Mouse (Mus musculus) thymus, adult 2 months (tissue): ENCODE results near the gene Zc3h12c.

Experiments
- CTCF ChIP-seq: fragments of 200-500 bp; IDR thresholded peaks from 2 replicates; pipeline ENCODE4 v1.5.1; 2012; ENCODE audit warnings: mild to moderate bottlenecking, control low read depth, low read length, moderate library complexity, borderline replicate concordance; ENCODE audit not compliant: control insufficient read depth, poor library complexity, insufficient read depth; ENCODE audit errors: extremely low read depth
- POLR2A ChIP-seq: fragments of 200-500 bp; IDR thresholded peaks from 2 replicates; pipeline ENCODE4 v1.6.1; 2012; ENCODE audit warnings: mild to moderate bottlenecking, low read length, control low read depth, moderate library complexity; ENCODE audit not compliant: control insufficient read depth, poor library complexity, insufficient read depth; ENCODE audit errors: extremely low read depth

DNA sequence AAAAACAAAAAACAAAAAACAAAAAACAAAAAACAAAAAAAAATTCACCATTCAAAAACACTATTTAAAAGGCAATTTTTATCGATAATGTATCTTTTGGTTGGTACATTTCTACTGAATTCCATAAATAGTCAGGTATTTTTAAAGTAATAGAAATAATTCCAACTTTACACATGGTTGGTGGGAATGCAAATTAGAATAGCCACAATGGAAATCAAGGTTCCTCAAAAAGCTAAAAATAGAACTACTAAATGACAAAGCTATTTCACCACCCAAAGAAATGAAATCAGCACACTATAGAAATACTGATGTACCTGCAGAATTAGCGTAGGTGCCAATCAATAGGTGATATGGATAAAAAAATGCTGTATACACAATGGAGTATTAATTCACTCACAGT lies 5.6 kb upstream of the Zc3h12c start:
- TF ChIP-seq CTCF, result no peak
- TF ChIP-seq POLR2A, result no peak
